Mouse (Mus musculus): Measurements from ENCODE around the gene Gm37240. TPM values are rescaled to one million over a fixed set of nuclear protein-coding genes. Genes with fewer than 3 reads are reported as not detected.

The Gm37240 gene
- polyA plus RNA-seq, 1 experiment from 2014 or later, result 0.52 TPM

- Histone ChIP-seq H3K4me3 (no peak overlapping the region), H3K9ac (no peak overlapping the region), H3K27ac (no peak overlapping the region), H3K4me1 (peaks cover 12% of the 10 kb centered on the region), H3K9me3 (replicated peaks) (no peaks in the 10 kb centered on the region), H3K4me2 (no peak overlapping the region), H3K36me3 (no peaks in the 10 kb centered on the region), H3K27me3 (replicated peaks) (no peaks in the 10 kb centered on the region)
- ATAC-seq, result no peak
- WGBS (ENCODE audit: insufficient replicate concordance), result 70% methylated on average over 2 of the region's 2 CpGs
Measured at GRCm38 (mm10) chr3:85862886-85863285, 24.4 kb downstream of the Gm37240 start.

GRCm38 (mm10) chr3:85860996-85861395, 26.3 kb downstream of the Gm37240 start:
- no peaks in the 10 kb centered on the region for H3K36me3 ChIP-seq
- 49% methylated on average over 5 of the region's 5 CpGs for WGBS (ENCODE audit: insufficient replicate concordance)

GRCm38 (mm10) chr3:85859311-85859710, 28.0 kb downstream of the Gm37240 start:
- ATAC-seq, result no peak

More at GRCm38 (mm10) chr3:85860996-85861395, 26.3 kb downstream of the Gm37240 start:
- no peak overlapping the region for H3K27ac ChIP-seq
- no peaks in the 10 kb centered on the region for H3K9me3 ChIP-seq (replicated peaks)
- H3K4me3 ChIP-seq, result no peak overlapping the region
- no peak overlapping the region for H3K9ac ChIP-seq
- H3K4me2 ChIP-seq, result no peak overlapping the region
- H3K27me3 ChIP-seq (replicated peaks), result no peaks in the 10 kb centered on the region
- peaks cover 30% of the 10 kb centered on the region for H3K4me1 ChIP-seq
- ATAC-seq, result no peak

GRCm38 (mm10) chr3:85858140-85859135, 28.9 kb downstream of the Gm37240 start:
- Histone ChIP-seq H3K9me3 (replicated peaks) (no peaks in the 10 kb centered on the region), H3K36me3 (no peaks in the 10 kb centered on the region), H3K9ac (no peak overlapping the region), H3K27me3 (replicated peaks) (no peaks in the 10 kb centered on the region), H3K27ac (no peak overlapping the region), H3K4me2 (no peak overlapping the region), H3K4me3 (no peak overlapping the region), H3K4me1 (peaks cover 44% of the 10 kb centered on the region)
- ATAC-seq, result no peak
- WGBS (ENCODE audit: insufficient replicate concordance), result 63% methylated on average over 11 of the region's 11 CpGs

More at GRCm38 (mm10) chr3:85859311-85859710, 28.0 kb downstream of the Gm37240 start:
- 80% methylated on average over 6 of the region's 6 CpGs for WGBS (ENCODE audit: insufficient replicate concordance)
- H3K9ac ChIP-seq, result no peak overlapping the region
- H3K27me3 ChIP-seq (replicated peaks), result no peaks in the 10 kb centered on the region
- no peaks in the 10 kb centered on the region for H3K36me3 ChIP-seq
- H3K27ac ChIP-seq, result no peak overlapping the region
- H3K4me3 ChIP-seq, result no peak overlapping the region
- H3K4me2 ChIP-seq, result no peak overlapping the region
- H3K4me1 ChIP-seq, result peaks cover 44% of the 10 kb centered on the region
- no peaks in the 10 kb centered on the region for H3K9me3 ChIP-seq (replicated peaks)

GRCm38 (mm10) chr3:85857083-85857482, 30.2 kb downstream of the Gm37240 start:
- no peaks in the 10 kb centered on the region for H3K9me3 ChIP-seq (replicated peaks)
- no peaks in the 10 kb centered on the region for H3K36me3 ChIP-seq
- peak overlapping the region; percentile 66 for H3K27ac ChIP-seq
- WGBS (ENCODE audit: insufficient replicate concordance), result 18% methylated on average over 4 of the region's 4 CpGs
- no peaks in the 10 kb centered on the region for H3K27me3 ChIP-seq (replicated peaks)
- peaks cover 44% of the 10 kb centered on the region for H3K4me1 ChIP-seq
- H3K9ac ChIP-seq, result no peak overlapping the region
- peak; percentile 61 for ATAC-seq
- H3K4me3 ChIP-seq, result no peak overlapping the region
- peak overlapping the region; percentile 35 for H3K4me2 ChIP-seq

GRCm38 (mm10) chr3:85855947-85856346, 31.4 kb downstream of the Gm37240 start:
- H3K4me2 ChIP-seq, result no peak overlapping the region
- H3K9ac ChIP-seq, result no peak overlapping the region
- no peaks in the 10 kb centered on the region for H3K27me3 ChIP-seq (replicated peaks)
- ATAC-seq, result peak; percentile 90
- H3K4me1 ChIP-seq, result peaks cover 44% of the 10 kb centered on the region
- H3K4me3 ChIP-seq, result no peak overlapping the region
- H3K36me3 ChIP-seq, result no peaks in the 10 kb centered on the region
- no peaks in the 10 kb centered on the region for H3K9me3 ChIP-seq (replicated peaks)
- H3K27ac ChIP-seq, result peak overlapping the region; percentile 66
- 49% methylated on average over 5 of the region's 5 CpGs for WGBS (ENCODE audit: insufficient replicate concordance)

GRCm38 (mm10) chr3:85855043-85855442, 32.3 kb downstream of the Gm37240 start:
- no peaks in the 10 kb centered on the region for H3K27me3 ChIP-seq (replicated peaks)
- H3K4me3 ChIP-seq, result no peak overlapping the region
- no peak overlapping the region for H3K9ac ChIP-seq
- no peak overlapping the region for H3K4me2 ChIP-seq
- no peak overlapping the region for H3K27ac ChIP-seq
- no peaks in the 10 kb centered on the region for H3K36me3 ChIP-seq
- H3K9me3 ChIP-seq (replicated peaks), result no peaks in the 10 kb centered on the region
- H3K4me1 ChIP-seq, result peaks cover 44% of the 10 kb centered on the region
- 75% methylated on average over 3 of the region's 3 CpGs for WGBS (ENCODE audit: insufficient replicate concordance)
- no peak for ATAC-seq

GRCm38 (mm10) chr3:85854143-85854542, 33.2 kb downstream of the Gm37240 start:
- H3K4me3 ChIP-seq, result no peak overlapping the region
- no peak overlapping the region for H3K27ac ChIP-seq
- H3K36me3 ChIP-seq, result no peaks in the 10 kb centered on the region
- no peaks in the 10 kb centered on the region for H3K27me3 ChIP-seq (replicated peaks)
- no peak overlapping the region for H3K4me2 ChIP-seq
- H3K4me1 ChIP-seq, result peaks cover 44% of the 10 kb centered on the region
- WGBS (ENCODE audit: insufficient replicate concordance), result 84% methylated on average over 6 of the region's 6 CpGs
- no peak overlapping the region for H3K9ac ChIP-seq
- no peaks in the 10 kb centered on the region for H3K9me3 ChIP-seq (replicated peaks)
- no peak for ATAC-seq

GRCm38 (mm10) chr3:85853715-85854114, 33.6 kb downstream of the Gm37240 start:
- Histone ChIP-seq H3K4me2 (no peak overlapping the region), H3K9ac (no peak overlapping the region), H3K36me3 (no peaks in the 10 kb centered on the region), H3K27me3 (replicated peaks) (no peaks in the 10 kb centered on the region), H3K4me1 (peaks cover 41% of the 10 kb centered on the region), H3K27ac (no peak overlapping the region), H3K9me3 (replicated peaks) (no peaks in the 10 kb centered on the region), H3K4me3 (no peak overlapping the region)
- WGBS (ENCODE audit: insufficient replicate concordance), result 83% methylated on average over 4 of the region's 4 CpGs
- no peak for ATAC-seq

GRCm38 (mm10) chr3:85850079-85850478, 37.2 kb downstream of the Gm37240 start:
- no peak overlapping the region for H3K9ac ChIP-seq
- no peaks in the 10 kb centered on the region for H3K27me3 ChIP-seq (replicated peaks)
- no peak overlapping the region for H3K4me2 ChIP-seq
- H3K27ac ChIP-seq, result no peak overlapping the region
- H3K9me3 ChIP-seq (replicated peaks), result no peaks in the 10 kb centered on the region
- H3K36me3 ChIP-seq, result no peaks in the 10 kb centered on the region
- H3K4me1 ChIP-seq, result peaks cover 6% of the 10 kb centered on the region; the same call in 1 of the 2 replicates
- 76% methylated on average over 1 of the region's 1 CpGs for WGBS (ENCODE audit: insufficient replicate concordance)
- no peak overlapping the region for H3K4me3 ChIP-seq
- ATAC-seq, result no peak

- WGBS (ENCODE audit: insufficient replicate concordance), result 74% methylated on average over 1 of the region's 1 CpGs
- Histone ChIP-seq H3K4me3 (no peak overlapping the region), H3K9ac (no peak overlapping the region), H3K27me3 (replicated peaks) (no peaks in the 10 kb centered on the region), H3K36me3 (no peaks in the 10 kb centered on the region), H3K27ac (no peak overlapping the region), H3K4me2 (no peak overlapping the region), H3K9me3 (replicated peaks) (no peaks in the 10 kb centered on the region), H3K4me1 (no peaks in the 10 kb centered on the region)
- no peak for ATAC-seq
Measured at GRCm38 (mm10) chr3:85846316-85846715, 41.0 kb downstream of the Gm37240 start.

GRCm38 (mm10) chr3:85845341-85845740, 42.0 kb downstream of the Gm37240 start:
- Histone ChIP-seq H3K36me3 (no peaks in the 10 kb centered on the region), H3K4me3 (no peak overlapping the region), H3K4me2 (no peak overlapping the region), H3K27ac (no peak overlapping the region), H3K9me3 (replicated peaks) (no peaks in the 10 kb centered on the region), H3K4me1 (no peaks in the 10 kb centered on the region), H3K27me3 (replicated peaks) (no peaks in the 10 kb centered on the region), H3K9ac (no peak overlapping the region)
- WGBS (ENCODE audit: insufficient replicate concordance), result 63% methylated on average over 6 of the region's 6 CpGs
- no peak; the same call in 1 of the 2 replicates for ATAC-seq
